Mouse (Mus musculus): Measurements from ENCODE around the gene Rbl2.

DNA sequence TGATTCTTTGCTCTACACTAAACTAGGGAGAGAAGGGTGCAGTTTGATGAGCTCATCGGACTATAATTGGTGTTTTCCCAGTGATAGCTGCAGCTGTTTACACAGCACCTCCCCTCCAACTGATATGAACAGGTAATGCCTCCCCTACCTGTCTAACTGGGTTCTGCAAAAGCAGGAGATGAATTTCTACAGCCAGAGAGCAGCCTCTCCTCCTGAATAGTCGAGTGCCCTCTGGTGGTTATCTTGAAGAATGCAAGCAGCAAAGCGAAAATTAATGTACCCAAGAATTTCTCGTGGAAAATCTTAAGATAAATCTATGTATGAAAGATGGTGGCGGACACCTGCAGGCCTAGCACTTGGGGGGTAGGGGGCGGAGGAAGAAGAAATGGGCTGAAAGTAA, 77.9 kb downstream of the Rbl2 start:
- peak; percentile 28; the same call in 1 of the 2 replicates for TF ChIP-seq CTCF (IDR thresholded peaks at IDR 0.05; ENCODE audit: low read depth, low read length)
- no peak for TF ChIP-seq POLR2A (IDR thresholded peaks at IDR 0.05; ENCODE audit: extremely low read depth, insufficient read depth, low read length)
